Mouse (Mus musculus): ENCODE results near the gene Hdac7. TPM values are rescaled to one million over a fixed set of nuclear protein-coding genes. Genes with fewer than 3 reads are reported as not detected.

Hdac7 gene
- 46.5 TPM for polyA plus RNA-seq (2014; fragmentation: Illumina TruSeq; extraction: RNeasy Lipid Tissue Mini Kit (QIAGEN cat#74804); ENCODE audit: low read depth, low replicate concordance)

GRCm38 (mm10) chr15:97844037-97845034 is at the start of gene Hdac7:
Gene Hdac7, minus strand, starts transcription at chr15:97844502.

GRCm38 (mm10) chr15:97778311-97779098 is 65.8 kb downstream of the Hdac7 start, which contains the start of gene Slc48a1:
Gene Slc48a1, plus strand, starts transcription at chr15:97778520.

GRCm38 (mm10) chr15:97767280-97768186 is 76.8 kb downstream of the Hdac7 start, which contains the start of gene Rapgef3:
Gene Rapgef3, minus strand, starts transcription at chr15:97767972.

Other genes with a start within 250 kb of the Hdac7 start
- gene Rpap3, start 138.7 kb downstream of the Hdac7 start, polyA plus RNA-seq (2014; fragmentation: Illumina TruSeq; extraction: RNeasy Lipid Tissue Mini Kit (QIAGEN cat#74804); ENCODE audit: low read depth, low replicate concordance) = 18.2 TPM
- gene Endou, start 113.2 kb downstream of the Hdac7 start, polyA plus RNA-seq (2014; fragmentation: Illumina TruSeq; extraction: RNeasy Lipid Tissue Mini Kit (QIAGEN cat#74804); ENCODE audit: low read depth, low replicate concordance) = 2.2 TPM
- gene Rapgef3, start 76.5 kb downstream of the Hdac7 start, polyA plus RNA-seq (2014; fragmentation: Illumina TruSeq; extraction: RNeasy Lipid Tissue Mini Kit (QIAGEN cat#74804); ENCODE audit: low read depth, low replicate concordance) = 32.2 TPM
- 73.2 TPM for gene Slc48a1, start 66.0 kb downstream of the Hdac7 start, polyA plus RNA-seq (2014; fragmentation: Illumina TruSeq; extraction: RNeasy Lipid Tissue Mini Kit (QIAGEN cat#74804); ENCODE audit: low read depth, low replicate concordance)
- gene Vdr, start 66.1 kb upstream of the Hdac7 start, polyA plus RNA-seq (2014; fragmentation: Illumina TruSeq; extraction: RNeasy Lipid Tissue Mini Kit (QIAGEN cat#74804); ENCODE audit: low read depth, low replicate concordance) = 2.2 TPM
- 16.1 TPM for gene Tmem106c, start 119.7 kb upstream of the Hdac7 start, polyA plus RNA-seq (2014; fragmentation: Illumina TruSeq; extraction: RNeasy Lipid Tissue Mini Kit (QIAGEN cat#74804); ENCODE audit: low read depth, low replicate concordance)
- not detected for gene Col2a1, start 160.2 kb upstream of the Hdac7 start, polyA plus RNA-seq (2014; fragmentation: Illumina TruSeq; extraction: RNeasy Lipid Tissue Mini Kit (QIAGEN cat#74804); ENCODE audit: low read depth, low replicate concordance)
- gene Pfkm, start 248.1 kb upstream of the Hdac7 start, polyA plus RNA-seq (2014; fragmentation: Illumina TruSeq; extraction: RNeasy Lipid Tissue Mini Kit (QIAGEN cat#74804); ENCODE audit: low read depth, low replicate concordance) = 729 TPM
- gene Senp1, start 249.2 kb upstream of the Hdac7 start, polyA plus RNA-seq (2014; fragmentation: Illumina TruSeq; extraction: RNeasy Lipid Tissue Mini Kit (QIAGEN cat#74804); ENCODE audit: low read depth, low replicate concordance) = 10.9 TPM